Mouse (Mus musculus) embryonic fibroblast, embryonic 13.5 days (primary cell): ENCODE measurements around the gene Ascc3. TPM values are rescaled to one million over a fixed set of nuclear protein-coding genes. Genes with fewer than 3 reads are reported as not detected.

Experiments
- H3K27ac ChIP-seq: 2 replicates; pipeline ENCODE4 v1.5.1; 2012; ENCODE audit warnings: low read length, control low read depth, inconsistent platforms; ENCODE audit not compliant: insufficient read depth
- H3K4me1 ChIP-seq: 2 replicates; pipeline ENCODE4 v1.6.1; 2011; ENCODE audit warnings: low read length; ENCODE audit not compliant: control insufficient read depth, insufficient read depth
- H3K4me3 ChIP-seq: 2 replicates; pipeline ENCODE4 v1.5.1; 2011; ENCODE audit warnings: mild to moderate bottlenecking, control low read depth, low read length; ENCODE audit not compliant: insufficient read depth
- CTCF ChIP-seq: IDR thresholded peaks from 2 replicates; pipeline ENCODE4 v1.5.1; 2011; ENCODE audit warnings: mild to moderate bottlenecking, control low read depth, low read length, moderate library complexity, borderline replicate concordance; ENCODE audit not compliant: insufficient read depth
- POLR2A ChIP-seq: IDR thresholded peaks from 2 replicates; pipeline ENCODE4 v1.6.1; 2011; ENCODE audit warnings: low read depth, mild to moderate bottlenecking, control low read depth, low read length, moderate library complexity
- polyA plus RNA-seq: library from polyadenylated mRNA; stranded (reverse); fragments of >200 nt; gene quantifications from 2 replicates; pipeline ENCODE4 v1.2.4, GENCODE M21; 2011; ENCODE audit warnings: low read depth; ENCODE audit not compliant: missing spikeins, insufficient read length

Gene Ascc3
- polyA plus RNA-seq, 1 experiment, result 61.1 TPM

- Histone ChIP-seq H3K4me3 (no peak overlapping the region), H3K27ac (no peak overlapping the region)
Observed at GRCm38 (mm10) chr10:50892751-50893320, 300.4 kb downstream of the Ascc3 start.

GRCm38 (mm10) chr10:50893546-50893945 is 301.1 kb downstream of the Ascc3 start:
- H3K4me3 ChIP-seq, result no peak overlapping the region
- TF ChIP-seq CTCF, result no peak
- no peak for TF ChIP-seq POLR2A
- no peaks in the 10 kb centered on the region for H3K4me1 ChIP-seq

More at GRCm38 (mm10) chr10:50892751-50893320, 300.4 kb downstream of the Ascc3 start:
- H3K4me1 ChIP-seq, result no peaks in the 10 kb centered on the region
- TF ChIP-seq CTCF (no peak), POLR2A (no peak)

GRCm38 (mm10) chr10:50894170-50894991 is 301.9 kb downstream of the Ascc3 start, which contains the start of gene Sim1:
Sim1 (plus strand) TSS chr10:50894754.
- H3K27ac ChIP-seq, result no peak within 1 kb of the TSS
- no peak for TF ChIP-seq CTCF
- TF ChIP-seq POLR2A, result no peak
- H3K4me1 ChIP-seq, result no peaks in the 10 kb centered on the region
- H3K4me3 ChIP-seq, result peak within 1 kb of the TSS; percentile 28

More at GRCm38 (mm10) chr10:50893546-50893945, 301.1 kb downstream of the Ascc3 start:
- no peak overlapping the region for H3K27ac ChIP-seq

GRCm38 (mm10) chr10:50895091-50895790 is 302.8 kb downstream of the Ascc3 start:
- Histone ChIP-seq H3K4me1 (no peaks in the 10 kb centered on the region), H3K4me3 (peak overlapping the region; percentile 26), H3K27ac (no peak overlapping the region)
- no peak for TF ChIP-seq POLR2A

- peak overlapping the region; percentile 9; the same call in 1 of the 2 replicates for H3K4me3 ChIP-seq
Observed at GRCm38 (mm10) chr10:50895881-50896766, 303.7 kb downstream of the Ascc3 start.

GRCm38 (mm10) chr10:50896767-50897390 is 304.4 kb downstream of the Ascc3 start:
- no peak overlapping the region for H3K4me3 ChIP-seq
- no peak overlapping the region for H3K27ac ChIP-seq
- TF ChIP-seq POLR2A (no peak), CTCF (no peak)
- H3K4me1 ChIP-seq, result no peaks in the 10 kb centered on the region

More at GRCm38 (mm10) chr10:50895881-50896766, 303.7 kb downstream of the Ascc3 start:
- no peak overlapping the region for H3K27ac ChIP-seq
- no peaks in the 10 kb centered on the region for H3K4me1 ChIP-seq
- TF ChIP-seq POLR2A (no peak), CTCF (no peak)

GRCm38 (mm10) chr10:50897530-50898471 is 305.3 kb downstream of the Ascc3 start:
- no peaks in the 10 kb centered on the region for H3K4me1 ChIP-seq
- TF ChIP-seq CTCF (no peak), POLR2A (no peak)
- H3K27ac ChIP-seq, result no peak overlapping the region
- H3K4me3 ChIP-seq, result no peak overlapping the region

GRCm38 (mm10) chr10:50898621-50899020 is 306.2 kb downstream of the Ascc3 start:
- H3K27ac ChIP-seq, result no peak overlapping the region
- no peaks in the 10 kb centered on the region for H3K4me1 ChIP-seq
- no peak overlapping the region for H3K4me3 ChIP-seq
- TF ChIP-seq CTCF, result no peak
- no peak for TF ChIP-seq POLR2A
